Mouse (Mus musculus) limb, embryonic 11.5 days (tissue): Measurements from ENCODE around the gene Asb16. TPM values are rescaled to one million over a fixed set of nuclear protein-coding genes. Genes with fewer than 3 reads are reported as not detected.

Experiments used
- ATAC-seq: fragments of 200-750 bp; cut with Nextera tagmentation; 2 replicates; pipeline ENCODE4 v1.8.0; 2017; ENCODE audit warnings: low read depth; ENCODE audit not compliant: insufficient number of reproducible peaks, low FRiP score, low TSS enrichment
- DNase-seq: peaks from one replicate; pipeline ENCODE4 v3.0.0-alpha.2; 2015; ENCODE audit warnings: low spot score
- H3K27ac ChIP-seq: fragments of 300-500 bp; sonication (generic); replicated peaks from 2 replicates; pipeline ENCODE4 v1.5.1; 2014; ENCODE audit warnings: low read depth, mild to moderate bottlenecking, low read length
- H3K27me3 ChIP-seq: fragments of 300-500 bp; sonication (generic); 2 replicates; pipeline ENCODE4 v1.6.1; 2014; ENCODE audit warnings: mild to moderate bottlenecking, low read length, mixed read lengths; ENCODE audit not compliant: control insufficient read depth, insufficient read depth
- H3K36me3 ChIP-seq: fragments of 300-500 bp; sonication (generic); 2 replicates; pipeline ENCODE4 v1.6.1; 2014; ENCODE audit warnings: mild to moderate bottlenecking, low read length, moderate library complexity, mixed read lengths; ENCODE audit not compliant: control insufficient read depth, insufficient read depth
- H3K4me1 ChIP-seq: fragments of 300-500 bp; sonication (generic); 2 replicates; pipeline ENCODE4 v1.6.1; 2014; ENCODE audit warnings: low read length, mixed read lengths; ENCODE audit not compliant: control insufficient read depth, insufficient read depth
- H3K4me2 ChIP-seq: fragments of 300-500 bp; sonication (generic); 2 replicates; pipeline ENCODE4 v1.6.1; 2014; ENCODE audit warnings: low read depth, mild to moderate bottlenecking, moderate library complexity; ENCODE audit not compliant: severe bottlenecking
- H3K4me3 ChIP-seq: fragments of 300-500 bp; sonication (generic); 2 replicates; pipeline ENCODE4 v1.5.1; 2014; ENCODE audit warnings: low read depth, low read length
- H3K9ac ChIP-seq: fragments of 300-500 bp; sonication (generic); 2 replicates; pipeline ENCODE4 v1.6.1; 2014; ENCODE audit warnings: mild to moderate bottlenecking, low read length
- H3K9me3 ChIP-seq: fragments of 300-500 bp; sonication (generic); 2 replicates; pipeline ENCODE4 v1.6.1; 2016; ENCODE audit warnings: low read length; ENCODE audit not compliant: control insufficient read depth
- WGBS: fragments of 180-500 bp; shearing (Covaris S2); extraction: QIAGEN DNeasy Blood & Tissue Kit; methylation state at CpG from one replicate; pipeline ENCODE4 v1.1.7; 2014; 5-methylcytosine and 5-hydroxymethylcytosine counted together
- polyA plus RNA-seq: library from polyadenylated mRNA; unstranded; fragments of >200 nt; fragmentation: Nextera tagmentation; extraction: Ambion mirVana; gene quantifications from 2 replicates; pipeline ENCODE4 v1.2.1, GENCODE M21; 2014

The Asb16 gene
- polyA plus RNA-seq, 1 experiment from 2014 or later = 0.33 TPM

DNA sequence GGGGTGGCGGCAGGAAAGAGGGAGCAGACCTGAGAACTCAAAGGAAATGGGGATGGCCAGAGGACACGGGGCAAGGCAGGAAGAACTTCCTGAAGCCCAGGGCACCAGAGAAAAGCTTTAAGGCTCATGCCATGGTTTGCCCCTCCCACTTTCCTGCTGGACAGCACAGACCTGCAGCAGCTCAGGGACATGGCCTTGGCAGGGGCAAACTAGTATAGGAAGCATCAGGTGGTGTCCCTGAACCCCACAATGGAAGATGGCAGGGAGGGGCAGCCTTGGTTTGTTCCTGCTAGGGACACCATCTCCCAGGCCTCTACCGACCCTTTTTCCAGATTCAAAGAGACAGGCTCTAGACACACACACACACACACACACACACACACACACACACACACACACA lies 36.8 kb downstream of the Asb16 start:
- peaks cover 12% of the 10 kb centered on the region for H3K4me1 ChIP-seq
- peaks cover 17% of the 10 kb centered on the region; the same call in 1 of the 2 replicates for H3K36me3 ChIP-seq
- no peaks in the 10 kb centered on the region for H3K9me3 ChIP-seq
- H3K27me3 ChIP-seq = no peaks in the 10 kb centered on the region
- H3K4me3 ChIP-seq = no peak overlapping the region
- 62% methylated on average over 3 of the region's 3 CpGs for WGBS
- H3K4me2 ChIP-seq = no peak overlapping the region
- no peak for ATAC-seq
- H3K9ac ChIP-seq = no peak overlapping the region
- no peak overlapping the region; the same call in 1 of the 2 replicates for H3K27ac ChIP-seq
- no peak for DNase-seq

DNA sequence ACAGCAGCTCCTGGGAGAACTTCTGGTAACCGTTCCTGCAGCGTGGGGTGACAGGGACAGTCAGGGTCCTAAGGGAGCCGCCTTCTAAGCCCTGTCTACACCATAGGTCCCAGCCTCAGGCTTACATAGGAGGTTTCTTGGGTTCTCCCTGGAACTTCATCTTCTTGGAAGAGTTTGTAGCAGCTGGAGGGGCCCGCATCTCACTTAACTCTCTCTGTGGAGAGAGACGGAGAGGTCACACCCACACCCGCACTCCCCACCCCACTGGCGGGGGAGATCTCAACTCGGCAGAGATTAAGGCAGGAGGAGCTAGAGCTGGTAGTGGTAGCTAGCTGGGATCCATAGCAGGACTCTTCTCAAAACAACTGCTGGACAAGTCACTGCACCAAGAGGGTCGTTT lies 39.6 kb downstream of the Asb16 start:
- 86% methylated on average over 9 of the region's 9 CpGs for WGBS
- Histone ChIP-seq H3K27me3 (no peaks in the 10 kb centered on the region), H3K36me3 (peaks cover 21% of the 10 kb centered on the region), H3K27ac (no peak overlapping the region), H3K4me2 (no peak overlapping the region), H3K4me3 (no peak overlapping the region), H3K9me3 (no peaks in the 10 kb centered on the region), H3K9ac (no peak overlapping the region), H3K4me1 (peaks cover 17% of the 10 kb centered on the region)
- ATAC-seq = no peak
- no peak for DNase-seq

DNA sequence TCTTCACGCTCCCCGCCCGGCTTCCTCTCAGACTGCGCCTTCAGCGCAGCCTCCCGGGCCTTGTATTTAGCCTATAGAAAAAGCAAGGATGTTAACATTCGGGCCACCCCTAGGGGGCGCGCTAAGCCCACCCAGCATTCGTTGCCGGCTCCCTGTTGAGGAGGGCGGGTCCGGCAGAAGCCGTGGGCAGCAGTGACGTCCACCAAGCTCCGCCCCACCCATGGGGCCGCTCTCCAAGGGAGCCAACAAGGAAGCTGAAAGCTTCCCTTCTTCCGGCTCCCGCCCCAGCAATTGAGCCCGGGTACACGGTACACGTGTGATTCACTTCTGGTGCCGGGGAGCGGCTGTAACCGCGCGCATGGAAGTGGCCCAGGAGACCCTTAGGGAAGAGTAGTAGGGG lies 40.4 kb downstream of the Asb16 start:
- Histone ChIP-seq H3K36me3 (peaks cover 29% of the 10 kb centered on the region), H3K4me3 (peak overlapping the region; percentile 33), H3K27ac (0 out of 2 replicates have a peak overlapping the region, but pooled peaks have one; percentile 37), H3K4me2 (peak overlapping the region; percentile 65), H3K9ac (peak overlapping the region; percentile 46), H3K4me1 (peaks cover 17% of the 10 kb centered on the region), H3K9me3 (no peaks in the 10 kb centered on the region), H3K27me3 (no peaks in the 10 kb centered on the region)
- DNase-seq = peak; percentile 99
- WGBS = 1% methylated on average over 27 of the region's 27 CpGs
- peak; percentile 82 for ATAC-seq

DNA sequence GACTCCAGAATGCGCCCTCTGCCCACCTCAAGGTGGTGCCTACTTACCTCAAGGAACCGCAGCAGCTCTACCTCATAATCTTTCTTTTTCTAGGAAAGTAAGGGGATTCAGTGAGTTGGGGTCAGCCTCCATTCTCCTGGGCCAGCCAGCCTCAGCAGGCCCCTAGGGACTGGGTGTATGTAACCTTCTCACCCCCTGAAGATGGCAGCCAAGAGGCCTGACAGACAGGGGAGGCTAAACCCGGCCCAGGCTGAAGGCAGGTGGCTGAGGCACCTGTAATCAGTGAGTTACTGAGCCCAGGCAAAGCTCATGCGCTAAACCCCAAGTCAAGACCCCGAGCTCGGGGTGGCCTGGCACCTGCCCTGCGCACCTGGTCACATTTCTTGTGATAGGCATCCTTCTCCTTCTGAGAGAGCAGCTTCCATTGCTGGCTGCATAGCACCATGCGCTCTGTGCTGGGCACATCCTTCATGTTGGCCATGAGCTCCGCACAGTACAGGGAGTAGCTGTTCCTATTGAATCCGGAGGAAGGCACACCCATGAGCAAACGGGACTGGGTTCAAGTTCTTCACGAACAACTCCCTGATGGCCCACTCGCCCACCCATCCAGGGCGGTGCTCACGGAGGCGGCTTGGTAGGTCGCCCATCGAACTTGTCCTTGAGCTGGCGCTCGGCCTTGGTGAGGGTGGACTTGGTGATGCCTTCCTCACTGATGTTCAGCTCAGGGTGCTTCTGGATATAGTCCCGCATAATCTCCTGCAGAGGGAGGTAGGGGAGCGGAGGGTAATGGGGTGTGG lies 41.5 kb downstream of the Asb16 start:
- WGBS = 88% methylated on average over 22 of the region's 22 CpGs
- Histone ChIP-seq H3K4me3 (peak overlapping the region; percentile 33), H3K36me3 (peaks cover 32% of the 10 kb centered on the region), H3K9ac (no peak overlapping the region), H3K9me3 (no peaks in the 10 kb centered on the region), H3K27me3 (no peaks in the 10 kb centered on the region), H3K4me2 (peak overlapping the region; percentile 65), H3K4me1 (peaks cover 17% of the 10 kb centered on the region), H3K27ac (no peak overlapping the region)
- DNase-seq (peak; percentile 23), ATAC-seq (0 out of 2 replicates have a peak, but pooled peaks have one; percentile 0)

DNA sequence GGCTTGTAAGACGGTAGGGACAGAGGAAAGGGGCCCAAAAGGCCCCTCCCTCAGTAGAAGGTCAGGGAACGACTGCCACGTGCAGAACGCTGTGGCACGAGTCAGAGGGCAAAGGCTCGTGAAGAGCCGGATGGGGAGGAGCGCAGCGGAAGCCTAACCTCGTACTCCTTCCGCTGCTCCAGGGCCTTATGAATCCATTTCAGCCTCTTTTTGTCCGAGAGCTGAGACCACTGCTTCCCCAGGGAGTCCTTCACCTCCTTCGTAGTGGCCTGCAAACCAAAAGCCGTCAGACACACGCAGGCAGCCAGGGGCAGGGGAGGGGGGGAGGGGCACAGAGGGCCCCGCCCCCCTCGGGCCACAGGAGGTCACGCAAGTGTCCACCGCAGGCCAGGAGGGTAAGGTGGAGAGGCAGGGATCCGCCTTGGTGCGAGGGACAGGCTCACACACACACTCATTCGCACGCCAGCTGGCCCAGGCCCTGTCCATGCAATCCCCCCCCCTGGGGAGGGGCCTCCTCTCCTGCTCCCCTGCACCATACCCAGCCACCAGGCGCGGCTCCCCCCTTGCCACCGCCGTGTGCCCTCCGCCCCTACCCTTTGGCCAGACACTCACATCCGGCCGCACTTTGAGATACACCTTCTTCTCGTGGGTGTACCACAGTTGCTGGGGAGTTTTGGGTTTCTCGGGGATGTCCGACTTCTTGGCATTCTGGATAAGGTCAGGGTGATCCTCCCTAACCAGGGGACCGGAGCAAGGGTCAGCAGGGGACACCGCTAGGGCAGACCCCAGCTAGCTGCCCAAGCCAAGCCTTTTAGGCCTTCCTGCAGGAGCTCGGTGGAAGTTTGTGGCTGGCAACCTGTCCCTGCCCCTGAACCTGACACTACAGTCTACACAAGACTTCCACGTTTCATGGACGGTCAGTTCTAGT lies 42.5 kb downstream of the Asb16 start:
- no peak overlapping the region for H3K27ac ChIP-seq
- H3K9ac ChIP-seq = no peak overlapping the region
- H3K4me3 ChIP-seq = no peak overlapping the region
- peaks cover 21% of the 10 kb centered on the region for H3K4me1 ChIP-seq
- 46% methylated on average over 37 of the region's 38 CpGs for WGBS
- H3K36me3 ChIP-seq = peaks cover 32% of the 10 kb centered on the region
- no peak for DNase-seq
- no peak for ATAC-seq
- no peaks in the 10 kb centered on the region for H3K27me3 ChIP-seq
- no peak overlapping the region for H3K4me2 ChIP-seq
- no peaks in the 10 kb centered on the region for H3K9me3 ChIP-seq

DNA sequence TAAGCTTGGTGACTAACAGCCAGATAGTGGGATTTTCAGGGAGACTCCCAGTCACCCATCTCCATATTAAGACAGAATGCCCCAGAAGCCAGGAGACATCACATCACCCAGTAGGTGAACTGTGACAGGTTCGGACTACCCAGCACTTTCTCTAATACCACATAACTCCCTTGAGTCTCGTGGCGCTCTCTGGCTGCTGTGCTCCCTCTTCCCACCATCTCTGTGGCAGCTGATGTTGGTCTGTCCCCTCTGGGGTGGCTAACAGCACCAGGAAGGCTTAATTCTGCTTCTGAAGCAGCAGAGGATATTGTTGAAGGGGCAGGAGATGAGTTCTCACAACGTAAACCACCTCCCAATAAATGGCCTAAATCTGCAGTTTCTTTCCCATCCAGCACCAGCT lies 43.4 kb downstream of the Asb16 start:
- DNase-seq = no peak
- 86% methylated on average over 4 of the region's 4 CpGs for WGBS
- no peak overlapping the region for H3K9ac ChIP-seq
- ATAC-seq = no peak
- no peak overlapping the region for H3K27ac ChIP-seq
- no peaks in the 10 kb centered on the region for H3K27me3 ChIP-seq
- H3K4me2 ChIP-seq = no peak overlapping the region
- peaks cover 26% of the 10 kb centered on the region for H3K36me3 ChIP-seq
- no peaks in the 10 kb centered on the region for H3K9me3 ChIP-seq
- H3K4me1 ChIP-seq = peaks cover 21% of the 10 kb centered on the region
- H3K4me3 ChIP-seq = no peak overlapping the region

DNA sequence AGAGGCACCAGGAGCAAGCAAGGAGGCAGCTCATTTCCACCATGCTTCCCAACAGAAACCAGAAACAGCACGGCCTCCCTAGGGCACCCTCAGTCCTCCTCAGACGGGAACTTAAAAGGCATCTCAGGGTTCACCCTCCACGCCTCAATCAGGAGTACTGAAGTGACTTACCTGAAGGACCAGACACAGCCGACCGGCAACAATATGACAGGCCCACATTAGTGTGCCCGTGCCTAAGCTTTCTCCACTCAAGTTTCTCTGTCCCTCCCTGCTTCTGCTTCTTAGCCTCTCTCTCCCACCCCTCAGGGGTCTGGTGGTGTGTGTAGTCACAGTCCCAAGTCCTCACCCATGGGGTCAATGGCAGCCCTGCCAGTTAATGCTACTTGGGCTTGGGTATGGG lies 44.0 kb downstream of the Asb16 start:
- Histone ChIP-seq H3K27ac (no peak overlapping the region), H3K4me3 (no peak overlapping the region), H3K9me3 (no peaks in the 10 kb centered on the region), H3K4me2 (no peak overlapping the region), H3K9ac (no peak overlapping the region), H3K4me1 (peaks cover 21% of the 10 kb centered on the region), H3K36me3 (peaks cover 22% of the 10 kb centered on the region), H3K27me3 (no peaks in the 10 kb centered on the region)
- 82% methylated on average over 6 of the region's 6 CpGs for WGBS
- peak; percentile 15 for DNase-seq
- no peak for ATAC-seq

DNA sequence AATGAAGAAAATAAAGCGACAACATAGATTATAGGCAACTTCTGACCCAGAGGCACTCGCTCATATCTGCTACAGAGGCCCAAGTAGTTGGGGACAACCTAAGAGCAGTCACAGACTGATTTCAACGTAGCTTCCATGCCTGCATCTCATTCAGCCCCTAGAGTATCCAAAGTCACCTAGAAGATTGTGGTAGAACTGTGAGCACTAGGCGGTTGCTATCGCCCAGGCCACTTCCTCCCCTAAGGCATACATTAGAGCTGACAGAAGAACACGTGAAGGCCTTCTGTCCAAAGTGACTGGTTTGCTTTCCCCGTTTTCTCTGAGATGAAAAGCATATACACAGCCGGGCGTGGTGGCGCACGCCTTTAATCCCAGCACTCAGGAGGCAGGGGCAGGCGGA lies 45.8 kb downstream of the Asb16 start:
- DNase-seq = no peak
- H3K27ac ChIP-seq = no peak overlapping the region
- no peak for ATAC-seq
- H3K9ac ChIP-seq = no peak overlapping the region
- WGBS = 89% methylated on average over 12 of the region's 12 CpGs
- peaks cover 15% of the 10 kb centered on the region for H3K36me3 ChIP-seq
- H3K4me3 ChIP-seq = no peak overlapping the region
- no peaks in the 10 kb centered on the region for H3K9me3 ChIP-seq
- no peak overlapping the region for H3K4me2 ChIP-seq
- H3K27me3 ChIP-seq = no peaks in the 10 kb centered on the region
- peaks cover 16% of the 10 kb centered on the region for H3K4me1 ChIP-seq
